Mouse (Mus musculus): ENCODE results near the gene Fgfr2. TPM values are rescaled to one million over a fixed set of nuclear protein-coding genes. Genes with fewer than 3 reads are reported as not detected.

Gene Fgfr2
- total RNA-seq, 2 experiments from 2014 or later, result 43.7 to 44.3 TPM

DNA sequence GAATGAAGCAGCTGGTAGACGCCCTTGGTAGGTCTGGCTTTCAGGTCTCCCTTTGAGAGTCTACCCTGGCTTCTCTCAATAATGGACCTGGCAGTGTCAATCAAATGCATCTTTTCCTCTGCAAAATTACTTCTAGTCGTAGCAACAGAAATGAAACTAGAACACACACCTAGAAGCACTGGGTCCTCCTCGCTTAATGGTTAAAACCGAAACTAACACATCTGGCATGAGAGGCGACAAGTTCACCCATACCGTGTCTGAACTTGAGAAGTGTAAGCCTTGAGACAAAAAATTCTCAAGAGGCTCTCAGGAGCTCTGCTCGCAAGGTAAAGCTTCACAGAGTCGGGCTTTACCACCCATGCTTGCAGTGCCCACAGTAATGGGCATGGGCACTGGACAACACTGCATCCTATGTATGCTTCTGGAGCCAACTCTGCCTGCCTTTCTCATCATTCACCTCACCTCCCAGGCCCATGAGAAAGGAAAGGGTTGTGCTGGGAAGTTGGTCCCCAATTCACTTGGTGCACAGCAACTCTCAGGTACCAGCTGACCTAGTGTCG, 2295.2 kb downstream of the Fgfr2 start:
- DNase-seq (ENCODE audit: extremely low spot score in 1 of 2, low spot score in 1 of 2), result no peak

DNA sequence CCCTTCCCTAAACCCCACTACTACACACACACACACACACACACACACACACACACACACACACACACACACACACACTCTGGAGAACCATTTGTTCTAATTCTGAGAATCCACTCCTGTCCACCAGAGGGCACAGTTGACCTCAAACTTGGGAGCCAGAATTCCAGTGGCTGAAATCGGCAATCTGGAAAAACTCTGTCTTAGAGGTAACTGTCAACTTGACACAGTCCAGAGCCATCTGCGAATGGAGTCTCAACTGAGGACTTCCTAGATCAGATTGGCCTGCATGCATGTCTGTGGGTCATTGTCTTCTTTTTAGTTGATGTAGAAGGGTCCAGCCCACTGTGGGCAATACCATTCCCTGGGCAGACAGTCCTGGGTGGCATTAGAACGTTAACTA, 2295.7 kb downstream of the Fgfr2 start:
- peak; percentile 23 to 64 for DNase-seq (ENCODE audit: extremely low spot score in 1 of 2, low spot score in 1 of 2)

DNA sequence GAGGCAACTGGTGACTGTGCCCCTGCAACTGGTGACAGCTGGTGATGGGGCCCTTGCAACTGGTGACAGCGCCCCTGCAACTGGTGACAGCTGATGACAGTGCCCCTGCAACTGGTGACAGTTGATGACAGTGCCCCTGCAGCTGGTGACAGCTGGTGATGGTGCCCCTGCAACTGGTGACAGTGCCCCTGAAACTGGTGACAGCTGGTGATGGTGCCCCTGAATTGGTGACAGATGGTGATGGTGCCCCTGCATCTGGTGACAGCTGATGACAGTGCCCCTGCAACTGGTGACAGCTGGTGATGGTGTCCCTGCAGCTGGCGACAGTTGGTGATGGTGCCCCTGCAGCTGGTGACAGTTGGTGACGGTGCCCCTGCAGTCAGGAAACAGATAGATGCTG, 2296.8 kb downstream of the Fgfr2 start:
- no peak for DNase-seq (ENCODE audit: extremely low spot score in 1 of 2, low spot score in 1 of 2)

DNA sequence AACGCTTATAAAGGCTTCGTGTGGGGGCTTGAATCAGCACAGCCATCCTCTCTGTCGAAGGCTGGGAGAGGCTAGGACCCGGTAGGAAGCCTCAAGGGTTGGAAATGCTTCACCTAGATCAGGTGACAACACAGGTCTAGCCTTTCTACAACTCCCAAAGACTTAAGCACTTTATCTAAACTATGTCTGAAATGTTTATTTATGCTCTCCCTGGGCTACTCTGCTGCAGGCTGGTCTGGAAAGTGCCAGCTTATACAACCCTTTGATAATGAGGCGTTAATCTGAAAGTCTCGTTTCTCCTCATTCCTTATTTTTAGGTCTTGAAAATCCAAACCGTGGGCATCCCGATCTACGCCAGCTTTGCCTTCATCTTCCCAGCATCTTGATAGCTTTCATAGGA, 2299.2 kb downstream of the Fgfr2 start:
- no peak for DNase-seq (ENCODE audit: extremely low spot score in 1 of 2, low spot score in 1 of 2)

DNA sequence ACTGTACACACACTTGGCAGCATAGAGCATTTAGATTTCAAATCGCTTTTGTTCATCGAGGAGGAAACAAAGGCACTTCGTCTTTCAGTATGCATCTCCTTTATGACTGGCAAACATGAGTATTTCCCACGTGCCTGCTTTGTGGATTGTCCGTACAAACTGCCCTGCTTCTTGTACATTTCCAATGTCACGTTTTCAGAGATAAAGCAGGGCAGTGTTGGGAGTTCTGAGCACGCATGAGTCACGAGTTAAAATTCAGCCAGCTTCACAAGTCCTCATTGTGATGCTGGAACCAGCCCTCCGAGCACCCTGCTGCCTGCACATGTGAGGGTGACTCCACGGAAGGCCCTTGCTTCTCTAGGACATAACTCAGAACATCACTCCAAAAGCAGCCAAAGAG, 2303.5 kb downstream of the Fgfr2 start:
- no peak for DNase-seq (ENCODE audit: extremely low spot score in 1 of 2, low spot score in 1 of 2)

DNA sequence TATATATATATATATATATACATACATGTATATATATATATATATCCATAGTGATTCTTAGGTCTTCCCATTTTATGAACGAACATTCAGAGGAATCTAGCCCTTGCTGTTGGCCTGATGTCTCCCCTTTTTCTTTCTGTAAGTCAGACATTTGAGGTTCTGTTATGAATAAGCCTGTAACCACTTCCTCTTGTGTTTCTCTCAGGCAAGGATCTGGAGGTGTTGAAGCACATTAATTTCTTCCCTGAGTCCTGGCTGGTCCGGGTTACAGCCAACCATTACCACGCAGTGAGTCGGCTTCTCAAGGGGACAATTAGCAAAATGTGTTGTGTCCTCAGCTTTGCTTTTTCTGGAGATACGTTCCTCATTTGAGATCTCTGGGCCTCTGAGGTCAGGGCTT, 2304.3 kb downstream of the Fgfr2 start:
- DNase-seq (ENCODE audit: extremely low spot score in 1 of 2, low spot score in 1 of 2), result no peak

DNA sequence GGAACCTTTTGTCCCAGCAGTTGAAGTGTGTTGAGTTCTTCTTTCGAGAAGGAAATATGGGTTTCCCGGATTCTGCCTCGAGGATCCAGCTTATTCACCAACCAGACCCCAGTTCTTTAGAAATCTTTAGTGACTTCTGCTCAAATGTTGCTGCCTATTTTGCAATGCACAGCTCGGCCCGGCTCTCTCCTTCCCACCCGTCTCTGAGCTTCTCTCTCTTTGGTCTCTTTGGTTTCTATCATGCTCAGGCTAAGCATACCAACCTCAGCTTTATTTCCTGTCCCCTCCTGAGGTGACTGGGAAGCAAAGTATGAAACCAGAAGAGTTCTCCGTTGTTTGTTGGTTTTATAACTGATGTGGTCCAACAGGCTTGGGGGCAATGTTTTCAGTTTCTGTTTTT, 2306.9 kb downstream of the Fgfr2 start:
- DNase-seq (ENCODE audit: extremely low spot score in 1 of 2, low spot score in 1 of 2), result no peak

DNA sequence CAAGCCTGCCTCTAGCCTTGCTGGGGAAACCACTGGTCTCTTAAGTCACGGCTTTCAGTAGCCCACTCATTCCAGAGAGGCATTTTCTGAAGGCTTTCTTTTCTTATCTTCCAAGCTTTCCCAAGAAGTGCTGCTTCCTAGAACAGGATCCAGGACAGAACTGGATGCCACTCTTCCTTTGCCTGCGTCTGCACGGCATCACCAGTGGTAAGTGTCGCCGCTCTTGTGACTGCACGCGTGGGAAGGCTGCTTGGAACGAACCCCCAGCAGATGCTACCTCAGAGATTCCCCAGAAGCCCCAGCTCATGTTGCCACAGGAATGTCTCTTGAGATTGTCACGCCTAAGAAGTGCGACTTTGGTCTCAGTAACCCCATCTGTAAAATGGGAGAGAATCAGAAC, 2307.5 kb downstream of the Fgfr2 start:
- no peak for DNase-seq (ENCODE audit: extremely low spot score in 1 of 2, low spot score in 1 of 2)

DNA sequence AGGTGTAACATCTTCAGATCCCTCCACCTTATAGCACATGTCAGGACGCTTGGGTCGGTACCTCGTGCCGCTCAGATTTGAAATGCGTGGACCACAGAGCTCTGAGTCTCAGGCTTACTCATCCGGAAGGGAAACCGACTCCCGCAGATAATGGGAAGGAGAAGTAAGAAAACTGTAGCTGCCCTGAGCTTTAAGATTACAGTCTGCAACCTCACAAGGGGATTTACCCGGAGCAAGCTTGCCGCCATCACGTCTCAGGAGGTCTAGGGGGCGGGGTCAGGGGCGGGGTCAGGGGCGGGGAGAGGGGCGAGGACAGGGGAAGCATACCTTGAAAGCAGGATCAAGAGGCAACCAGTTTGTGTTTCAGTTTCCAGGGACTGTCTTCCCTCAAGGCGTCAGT, 2310.7 kb downstream of the Fgfr2 start:
- no peak for DNase-seq (ENCODE audit: extremely low spot score in 1 of 2, low spot score in 1 of 2)

DNA sequence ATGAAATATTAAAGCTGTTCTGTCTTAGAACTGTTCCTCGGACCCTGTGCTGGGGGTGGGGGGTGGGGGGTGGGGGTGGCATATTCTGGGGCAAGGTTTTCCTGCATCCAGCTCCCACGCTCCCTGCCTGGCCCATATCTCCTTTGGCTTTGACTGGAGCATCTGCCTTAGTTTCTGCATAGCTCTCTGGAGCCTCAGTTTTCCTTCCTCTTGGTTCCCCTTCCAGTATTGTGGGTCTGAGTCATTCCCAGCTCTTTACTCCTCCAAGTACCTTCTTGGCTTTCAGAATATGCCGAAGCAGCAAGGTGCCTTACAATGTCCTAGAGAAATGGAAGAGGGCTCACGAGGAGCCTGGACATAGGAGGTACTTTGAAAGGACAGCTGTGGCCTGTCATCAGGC, 2312.9 kb downstream of the Fgfr2 start:
- DNase-seq (ENCODE audit: extremely low spot score in 1 of 2, low spot score in 1 of 2), result no peak

DNA sequence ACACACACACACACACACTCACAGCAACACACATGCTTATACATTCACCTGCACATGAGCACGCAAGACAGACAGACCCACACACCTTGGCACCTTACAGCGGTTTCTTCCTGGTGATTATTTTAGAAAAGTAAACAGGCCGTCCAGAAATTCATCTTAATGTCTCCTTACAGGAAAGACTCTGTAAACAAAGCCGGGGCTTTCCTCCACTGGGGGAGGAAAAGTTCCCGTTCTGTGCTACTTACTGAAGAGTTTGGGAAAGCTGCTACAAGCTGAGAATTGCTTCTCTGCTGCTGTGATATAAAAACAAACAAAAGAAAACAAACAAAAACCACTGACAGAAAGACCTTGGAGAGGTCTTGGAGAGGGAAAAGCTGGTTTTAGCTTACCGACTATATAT, 2314.5 kb downstream of the Fgfr2 start:
- DNase-seq (ENCODE audit: extremely low spot score in 1 of 2, low spot score in 1 of 2), result no peak

DNA sequence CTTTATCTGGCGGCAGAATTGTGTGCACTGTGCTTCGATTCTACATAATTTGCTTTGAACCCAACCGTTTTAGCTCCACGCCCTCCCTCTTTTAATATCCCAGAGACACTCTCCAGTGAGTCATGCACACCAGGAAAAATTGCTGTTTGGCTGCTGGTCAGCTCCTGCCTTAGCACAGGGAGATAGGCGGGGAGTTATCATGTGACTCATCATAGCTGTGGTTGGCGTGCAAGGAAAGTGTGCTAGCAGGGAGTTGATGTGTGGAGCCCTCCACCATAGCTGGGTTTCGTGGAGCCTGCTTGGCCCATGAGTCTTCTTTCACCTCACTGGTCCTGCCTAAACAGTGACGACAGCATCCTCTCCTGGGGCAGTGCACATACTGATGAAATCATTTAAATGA, 2315.4 kb downstream of the Fgfr2 start:
- DNase-seq (ENCODE audit: extremely low spot score in 1 of 2, low spot score in 1 of 2), result peak; percentile 19 to 22

DNA sequence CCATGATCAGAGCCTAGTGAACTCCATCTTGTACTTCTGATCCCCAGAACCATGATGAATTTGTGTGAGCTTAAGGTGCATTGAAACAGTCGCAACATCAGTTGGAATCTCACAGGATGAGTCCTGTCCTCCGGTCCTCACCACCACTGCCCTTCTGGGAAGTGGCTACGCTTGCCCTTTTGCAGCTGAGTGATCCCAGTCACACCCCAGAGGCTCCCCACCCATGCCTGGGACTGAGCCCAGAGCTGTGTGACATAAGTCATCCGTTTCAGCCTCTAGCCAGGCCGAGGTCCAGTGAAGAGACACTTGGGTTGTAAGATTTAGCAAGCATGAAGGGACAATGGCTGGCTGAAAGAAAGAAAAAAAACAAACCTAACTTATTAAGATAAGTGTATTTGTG, 2318.2 kb downstream of the Fgfr2 start:
- no peak for DNase-seq (ENCODE audit: extremely low spot score in 1 of 2, low spot score in 1 of 2)

DNA sequence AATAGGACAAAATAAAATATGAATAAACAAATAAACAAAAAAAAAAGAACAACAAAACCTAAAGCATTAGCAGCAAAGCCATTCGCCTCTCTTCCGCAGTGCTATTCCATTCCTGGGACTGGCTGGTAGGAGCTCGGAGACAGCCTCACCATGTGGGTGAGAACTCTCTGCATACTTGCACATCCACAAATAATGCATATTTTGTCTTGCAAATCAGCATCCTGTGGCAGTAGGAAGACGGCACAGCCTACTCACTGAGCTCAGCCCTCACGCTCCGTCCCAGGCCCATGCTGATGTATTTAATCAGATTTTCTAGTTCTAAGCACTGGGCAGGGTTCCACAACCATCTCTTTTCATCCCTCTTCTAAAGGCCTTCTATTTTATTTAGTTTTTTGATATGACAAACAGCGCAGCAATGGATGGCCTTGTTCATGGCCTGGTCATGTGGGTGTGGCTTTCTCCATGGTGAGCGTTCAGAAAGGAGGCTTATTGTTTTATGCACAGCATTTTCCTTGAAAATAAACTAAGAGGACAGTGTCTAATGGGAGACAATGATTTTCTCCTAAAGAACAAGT, 2319.8 kb downstream of the Fgfr2 start:
- no peak for DNase-seq (ENCODE audit: extremely low spot score in 1 of 2, low spot score in 1 of 2)

DNA sequence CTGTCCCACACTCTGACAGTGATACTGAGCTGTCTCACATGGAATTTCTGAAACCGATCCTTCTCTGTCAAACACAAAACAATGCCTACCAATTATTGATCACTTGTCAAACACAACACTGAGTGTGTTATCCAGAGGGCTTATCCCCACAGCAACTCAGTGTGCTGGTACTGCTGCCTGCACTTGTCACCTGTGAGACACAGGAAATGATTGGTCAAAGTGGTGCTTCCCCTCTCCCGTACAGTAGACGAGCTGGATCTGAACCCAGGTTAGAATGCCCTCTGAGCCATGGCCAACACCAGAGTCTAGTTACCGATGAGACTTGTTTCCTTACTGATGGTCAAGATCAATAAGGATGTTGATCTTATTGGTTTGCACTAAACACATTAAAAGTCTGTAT, 2321.3 kb downstream of the Fgfr2 start:
- DNase-seq (ENCODE audit: extremely low spot score in 1 of 2, low spot score in 1 of 2), result no peak

DNA sequence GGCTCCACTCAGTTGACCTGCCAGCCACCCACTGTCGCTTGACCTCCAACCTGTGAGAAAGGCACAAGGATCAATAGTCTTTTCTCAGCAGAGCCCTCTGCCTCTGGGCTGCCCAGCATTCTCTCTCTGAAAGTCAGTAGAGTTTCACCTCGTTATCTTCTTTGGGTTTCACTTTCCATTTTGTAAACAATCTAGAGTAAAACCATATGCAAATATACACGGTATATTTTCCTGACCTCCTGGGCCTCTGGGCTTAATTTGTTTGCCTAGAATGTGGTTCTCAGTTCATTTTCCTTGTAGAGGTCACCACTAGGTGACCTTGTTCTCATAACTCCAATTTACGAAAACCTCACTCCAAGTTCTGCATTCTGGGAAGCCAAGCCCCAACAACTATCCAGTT, 2322.5 kb downstream of the Fgfr2 start:
- DNase-seq (ENCODE audit: extremely low spot score in 1 of 2, low spot score in 1 of 2), result no peak

DNA sequence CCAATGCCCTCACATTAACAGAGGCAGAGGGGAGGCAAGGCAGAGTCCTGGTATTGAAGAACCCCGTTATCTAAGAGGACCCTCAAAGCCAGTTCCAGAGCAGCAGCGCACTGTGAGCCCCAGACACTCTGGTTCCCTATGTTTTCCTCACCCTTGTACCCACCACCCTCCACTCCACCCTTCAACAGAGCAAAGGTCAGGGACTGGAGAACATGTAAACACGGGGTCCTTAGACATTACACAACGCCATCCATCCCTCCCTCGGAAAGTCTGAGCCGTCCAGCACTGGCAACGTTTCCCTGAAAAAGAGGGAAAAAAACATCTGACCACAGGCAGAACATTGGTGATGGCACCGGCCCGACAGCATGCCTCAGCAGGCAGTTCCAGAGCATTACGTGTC, 2323.7 kb downstream of the Fgfr2 start:
- DNase-seq (ENCODE audit: extremely low spot score in 1 of 2, low spot score in 1 of 2), result no peak

DNA sequence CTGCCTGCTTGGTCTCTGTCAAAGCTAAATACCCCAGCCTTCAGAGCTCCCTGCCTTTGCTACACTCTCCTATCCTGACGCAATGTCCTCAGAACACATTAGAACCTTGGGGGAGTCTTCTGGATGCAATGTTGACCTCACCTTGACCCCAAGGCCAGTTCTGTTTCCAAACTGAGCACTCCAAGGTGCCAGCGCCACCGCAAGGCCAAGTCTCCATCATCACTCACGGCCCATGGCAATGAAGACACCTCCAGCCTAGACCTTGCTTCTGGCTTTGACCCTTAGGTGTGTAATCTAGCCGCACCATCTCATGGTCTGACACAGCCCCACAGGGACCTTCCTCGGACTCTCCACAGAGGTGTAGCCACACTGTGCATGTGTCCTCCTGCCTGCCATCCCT, 2325.6 kb downstream of the Fgfr2 start:
- no peak for DNase-seq (ENCODE audit: extremely low spot score in 1 of 2, low spot score in 1 of 2)

DNA sequence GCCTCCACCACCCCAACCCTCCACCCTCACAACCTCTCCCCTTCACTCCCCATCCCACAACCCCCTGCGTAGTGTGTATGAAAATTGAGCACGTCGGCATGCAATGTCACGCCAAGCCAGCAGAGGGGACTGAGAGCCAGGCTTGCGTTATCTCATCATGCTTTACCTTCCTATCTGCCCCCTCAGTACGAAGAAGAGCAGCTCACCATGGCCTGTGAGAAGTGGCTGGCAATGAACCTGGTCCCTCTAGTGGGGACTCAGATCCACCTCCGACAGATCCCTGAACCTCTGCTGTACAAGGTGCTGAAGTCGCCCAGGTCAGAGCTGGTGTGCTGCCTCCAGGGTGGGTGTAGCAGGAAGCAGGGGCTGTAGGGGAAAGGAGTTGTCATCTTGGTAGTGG, 2326.4 kb downstream of the Fgfr2 start:
- DNase-seq (ENCODE audit: extremely low spot score in 1 of 2, low spot score in 1 of 2), result no peak

DNA sequence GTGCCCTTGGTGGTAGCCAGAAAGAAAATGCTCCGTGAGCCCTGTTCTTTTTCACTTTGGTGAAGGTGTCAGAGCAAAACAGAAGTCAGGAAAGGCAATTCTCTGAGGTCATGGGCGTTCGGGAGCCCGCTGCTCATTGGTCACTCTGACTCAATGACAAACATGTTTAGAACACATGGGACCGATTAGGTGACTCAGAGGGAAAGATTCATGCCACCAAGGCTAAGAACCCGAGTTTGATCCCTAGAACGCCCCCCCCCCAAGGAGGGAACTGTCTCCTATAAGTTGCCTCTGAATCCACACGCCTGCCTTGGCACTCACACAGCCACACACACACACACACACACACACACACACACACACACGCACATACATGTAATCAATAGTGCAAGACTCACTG, 2329.5 kb downstream of the Fgfr2 start:
- DNase-seq (ENCODE audit: extremely low spot score in 1 of 2, low spot score in 1 of 2), result no peak

DNA sequence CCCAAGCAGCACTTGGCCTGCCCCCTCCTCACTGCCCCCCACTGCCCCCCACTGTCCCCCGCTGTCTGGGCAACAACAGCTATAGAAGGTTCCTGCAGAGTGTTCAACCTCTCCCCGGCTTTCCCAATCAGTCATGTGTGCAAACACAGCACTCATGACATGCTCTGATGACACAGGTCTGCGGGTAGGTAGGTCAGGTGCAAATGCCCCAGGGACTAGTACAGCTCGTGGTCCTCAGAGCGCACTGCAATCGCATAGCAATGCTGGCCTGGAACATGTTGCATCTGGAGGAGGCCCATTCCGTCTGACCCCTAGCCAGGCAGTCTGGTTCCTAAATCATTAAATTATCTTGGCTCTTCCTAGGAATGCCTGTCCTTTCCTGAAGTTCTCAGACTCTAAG, 2333.7 kb downstream of the Fgfr2 start:
- DNase-seq (ENCODE audit: extremely low spot score in 1 of 2, low spot score in 1 of 2), result no peak

DNA sequence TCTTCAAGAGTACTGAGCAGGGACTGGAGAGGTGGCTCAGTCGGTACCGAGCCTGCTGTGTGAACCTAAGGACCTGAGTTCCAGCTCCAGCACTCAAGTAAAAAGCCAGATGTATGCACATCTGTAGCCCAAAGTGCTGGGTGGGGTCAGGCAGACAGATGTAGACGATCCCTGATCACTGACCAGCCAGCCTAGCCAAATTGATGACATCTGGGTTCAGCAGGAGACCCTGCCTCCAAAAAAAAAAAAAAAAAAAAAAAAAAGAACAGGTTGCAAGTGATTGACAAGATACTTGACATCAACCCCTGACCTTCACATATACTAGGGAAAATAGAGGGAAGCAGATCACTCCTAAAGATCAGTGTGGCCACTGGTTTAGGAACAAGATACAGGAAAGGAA, 2334.2 kb downstream of the Fgfr2 start:
- no peak for DNase-seq (ENCODE audit: extremely low spot score in 1 of 2, low spot score in 1 of 2)

DNA sequence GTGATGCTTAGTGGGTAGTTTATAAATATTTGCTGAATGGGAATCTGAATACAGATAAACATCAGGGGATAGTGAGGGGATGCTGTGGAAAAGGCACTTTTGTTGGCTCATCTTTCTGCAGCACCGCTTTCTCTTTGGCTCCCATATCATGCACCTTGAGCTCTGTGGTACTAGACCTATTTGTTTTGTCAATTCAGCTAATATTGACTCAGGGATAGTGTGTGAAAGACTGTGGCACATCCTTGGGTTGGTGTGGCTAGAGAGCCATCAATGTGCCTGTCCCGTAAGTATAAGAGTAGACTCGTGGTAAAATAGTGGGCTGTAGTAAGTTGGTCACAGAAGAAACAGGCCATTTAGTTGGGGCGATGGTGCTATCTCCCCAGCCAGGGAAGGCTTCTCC, 2335.6 kb downstream of the Fgfr2 start:
- DNase-seq (ENCODE audit: extremely low spot score in 1 of 2, low spot score in 1 of 2), result no peak
